ENCODE assay signal across 21 mouse cellular contexts in the genomic region with DNA sequence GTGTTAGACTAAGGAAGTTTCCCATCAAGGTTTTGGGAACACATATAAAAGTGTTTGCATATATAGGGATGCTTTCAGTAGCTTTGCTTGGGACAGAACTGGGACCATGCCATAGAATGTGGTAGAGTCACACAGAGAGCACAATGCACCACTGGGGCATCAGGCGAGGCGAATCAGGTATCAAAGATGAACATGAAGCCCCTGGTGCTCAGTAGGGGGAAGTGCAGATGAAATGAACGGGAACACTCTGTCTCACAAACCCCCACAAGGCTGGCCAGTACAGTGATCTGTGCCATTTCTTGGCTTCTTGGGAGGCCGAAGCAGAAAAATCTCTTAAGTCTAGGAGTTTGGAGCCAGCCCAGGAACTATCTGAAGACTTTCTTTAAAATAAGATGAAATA. TPM values are rescaled to one million over a fixed set of nuclear protein-coding genes. Genes with fewer than 3 reads are reported as not detected.
DNase-seq lines count a peak whose midpoint lies in the region; ATAC-seq and TF ChIP-seq lines count a peak whose summit lies in the region.
"Had no signal": no experiment of that assay in that cellular context is flagged by ENCODE, and none has a peak within 500 bp of the region (broad histone marks: within the 10 kb centered on the region; RNA-seq: fewer than 3 reads in every experiment).

No protein-coding gene starts in this region.

- TF ChIP-seq CTCF in liver, embryonic 14.5 days (IDR thresholded peaks at IDR 0.05; ENCODE audit: low read depth) = peak; percentile 10; the same call in 1 of the 2 replicates

- H3K36me3 ChIP-seq in embryonic facial prominence, embryonic 11.5 days (replicated peaks; ENCODE audit: control insufficient read depth, insufficient read depth, low read depth, low read length) = no peaks in the 10 kb centered on the region
- no peaks in the 10 kb centered on the region for H3K36me3 ChIP-seq in embryonic facial prominence, embryonic 10.5 days (replicated peaks)
- no peaks in the 10 kb centered on the region for H3K36me3 ChIP-seq in liver, embryonic 14.5 days (replicated peaks; ENCODE audit: control insufficient read depth, insufficient read depth, low read depth)
- H3K36me3 ChIP-seq in liver, embryonic 12.5 days = no peaks in the 10 kb centered on the region
- H3K36me3 ChIP-seq: hindbrain, embryonic 13.5 days; limb, embryonic 12.5 days; neural tube, embryonic 15.5 days had no signal

- no peak overlapping the region for H3K4me2 ChIP-seq in embryonic facial prominence, embryonic 11.5 days (ENCODE audit: low read depth, low read length)
- no peak overlapping the region for H3K4me2 ChIP-seq in liver, embryonic 14.5 days (ENCODE audit: low read depth)
- no peak overlapping the region for H3K4me2 ChIP-seq in liver, embryonic 12.5 days
- H3K4me2 ChIP-seq: hindbrain, embryonic 13.5 days; limb, embryonic 12.5 days; neural tube, embryonic 15.5 days had no signal

- peak; percentile 9 for DNase-seq in embryonic facial prominence, embryonic 11.5 days (ENCODE audit: low spot score)
- DNase-seq in embryonic facial prominence, embryonic 10.5 days (ENCODE audit: low spot score) = no peak
- DNase-seq in liver, embryonic 14.5 days (ENCODE audit: low read depth in 3 of 3, low spot score in 3 of 3) = no peak
- peak; percentile 48 for DNase-seq in R1 (ENCODE audit: low read depth, low spot score)
- DNase-seq in mesoderm, embryonic 11.5 days (ENCODE audit: low read depth, low spot score) = peak; percentile 12
- no peak for DNase-seq in layer of hippocampus, postnatal 14 days (ENCODE audit: low spot score in 2 of 2)
- no peak for DNase-seq in heart, adult 8-10 months (ENCODE audit: low spot score)
- DNase-seq: adrenal gland, postnatal 10 days; cerebellum, adult 8-10 months; gastrocnemius, postnatal 14 days; kidney, adult 8-10 months; kidney, postnatal 4 days; lung, adult 18-20 months; thymus, postnatal 25 days had no signal

- no peaks in the 10 kb centered on the region for H3K4me1 ChIP-seq in embryonic facial prominence, embryonic 11.5 days (ENCODE audit: control insufficient read depth, insufficient read depth, low read length)
- H3K4me1 ChIP-seq in embryonic facial prominence, embryonic 10.5 days = no peaks in the 10 kb centered on the region
- H3K4me1 ChIP-seq in liver, embryonic 14.5 days (replicated peaks; ENCODE audit: control insufficient read depth in 2 of 2, insufficient read depth in 2 of 2, low read length in 1 of 2) = no peaks in the 10 kb centered on the region
- no peaks in the 10 kb centered on the region for H3K4me1 ChIP-seq in liver, embryonic 12.5 days
- H3K4me1 ChIP-seq: hindbrain, embryonic 13.5 days; limb, embryonic 12.5 days; neural tube, embryonic 15.5 days had no signal

- no peak overlapping the region for H3K9ac ChIP-seq in embryonic facial prominence, embryonic 11.5 days (replicated peaks; ENCODE audit: low read length)
- no peak overlapping the region for H3K9ac ChIP-seq in liver, embryonic 14.5 days (replicated peaks)
- H3K9ac ChIP-seq in liver, embryonic 12.5 days = no peak overlapping the region
- H3K9ac ChIP-seq: hindbrain, embryonic 13.5 days; limb, embryonic 12.5 days; neural tube, embryonic 15.5 days had no signal

- no peak overlapping the region for H3K27ac ChIP-seq in embryonic facial prominence, embryonic 11.5 days (replicated peaks; ENCODE audit: low read depth, low read length)
- no peak overlapping the region for H3K27ac ChIP-seq in embryonic facial prominence, embryonic 10.5 days (replicated peaks)
- H3K27ac ChIP-seq in liver, embryonic 14.5 days = no peak overlapping the region
- H3K27ac ChIP-seq in liver, embryonic 12.5 days = no peak overlapping the region
- H3K27ac ChIP-seq: hindbrain, embryonic 13.5 days; limb, embryonic 12.5 days; neural tube, embryonic 15.5 days had no signal

- no peaks in the 10 kb centered on the region for H3K27me3 ChIP-seq in embryonic facial prominence, embryonic 11.5 days (ENCODE audit: control insufficient read depth, insufficient read depth, low read length)
- no peaks in the 10 kb centered on the region for H3K27me3 ChIP-seq in embryonic facial prominence, embryonic 10.5 days (replicated peaks; ENCODE audit: low read depth, poor library complexity, severe bottlenecking)
- no peaks in the 10 kb centered on the region for H3K27me3 ChIP-seq in liver, embryonic 14.5 days (ENCODE audit: control insufficient read depth, insufficient read depth, low read length)
- no peaks in the 10 kb centered on the region for H3K27me3 ChIP-seq in liver, embryonic 12.5 days (replicated peaks)
- H3K27me3 ChIP-seq: neural tube, embryonic 15.5 days had no signal

- no peaks in the 10 kb centered on the region for H3K9me3 ChIP-seq in embryonic facial prominence, embryonic 11.5 days (replicated peaks; ENCODE audit: control insufficient read depth, low read length)
- no peaks in the 10 kb centered on the region for H3K9me3 ChIP-seq in embryonic facial prominence, embryonic 10.5 days
- H3K9me3 ChIP-seq in liver, embryonic 14.5 days (ENCODE audit: control insufficient read depth, low read length) = no peaks in the 10 kb centered on the region
- H3K9me3 ChIP-seq in liver, embryonic 12.5 days (replicated peaks) = no peaks in the 10 kb centered on the region
- H3K9me3 ChIP-seq: hindbrain, embryonic 13.5 days; limb, embryonic 12.5 days; neural tube, embryonic 15.5 days had no signal

- H3K4me3 ChIP-seq in embryonic facial prominence, embryonic 11.5 days (ENCODE audit: low read depth, low read length) = no peak overlapping the region
- no peak overlapping the region for H3K4me3 ChIP-seq in embryonic facial prominence, embryonic 10.5 days
- H3K4me3 ChIP-seq in liver, embryonic 14.5 days (ENCODE audit: insufficient read depth in 1 of 2, low read depth in 2 of 2, low read length in 2 of 2) = no peak overlapping the region
- no peak overlapping the region for H3K4me3 ChIP-seq in liver, embryonic 12.5 days
- H3K4me3 ChIP-seq: hindbrain, embryonic 13.5 days; limb, embryonic 12.5 days; neural tube, embryonic 15.5 days had no signal

- TF ChIP-seq EP300 in liver, embryonic 14.5 days (IDR thresholded peaks at IDR 0.05; ENCODE audit: low read depth) = no peak

- ATAC-seq in embryonic facial prominence, embryonic 11.5 days (replicated peaks; ENCODE audit: insufficient number of reproducible peaks, low FRiP score, low TSS enrichment, low read depth) = no peak
- no peak for ATAC-seq in liver, embryonic 14.5 days (ENCODE audit: insufficient read depth)
- ATAC-seq in liver, embryonic 12.5 days = no peak

- WGBS in embryonic facial prominence, embryonic 11.5 days = 55% methylated on average over 4 of the region's 4 CpGs
- 52% methylated on average over 4 of the region's 4 CpGs for WGBS in embryonic facial prominence, embryonic 10.5 days
- 40% methylated on average over 4 of the region's 4 CpGs for WGBS in liver, embryonic 14.5 days (ENCODE audit: insufficient replicate concordance)
- WGBS in liver, embryonic 12.5 days (ENCODE audit: insufficient replicate concordance) = 37% methylated on average over 4 of the region's 4 CpGs

RNA-seq across cellular contexts. Expression of a gene that starts 31.6 kb away (rescaled TPM):
- polyA plus RNA-seq in embryonic facial prominence, embryonic 11.5 days (2014; fragmentation: Nextera tagmentation; extraction: Ambion mirVana) = not detected in 2 replicates
- polyA plus RNA-seq in embryonic facial prominence, embryonic 10.5 days (2016; fragmentation: Nextera tagmentation; extraction: Ambion mirVana) = 0.05 TPM in 1 of 2 replicates, not detected in the other
- polyA plus RNA-seq in liver, embryonic 14.5 days (2012; rRNA removed) = not detected in 2 replicates
- not detected in 2 replicates for polyA plus RNA-seq in liver, embryonic 14.5 days (2014; fragmentation: Nextera tagmentation; extraction: Ambion mirVana)
- polyA plus RNA-seq in liver, embryonic 12.5 days (2016; fragmentation: Nextera tagmentation; extraction: Ambion mirVana) = 0.10 TPM in 1 of 2 replicates, not detected in the other
- under 1 TPM; 0.21 to 0.23 TPM for total RNA-seq in layer of hippocampus, postnatal 14 days (2021)
- total RNA-seq in heart, adult 8-10 months (2022) = under 1 TPM in 1 of 4 experiments, not detected in 3; 0.47 TPM
- total RNA-seq: megakaryocyte, adult 5-6 weeks had no signal
- polyA plus RNA-seq: heart, embryonic 14.5 days; spleen, adult 2 months had no signal

Comparison
In these comparisons a context has a peak if more than half of its experiments do, and no peak if none do; other contexts are left out.
1. DNase-seq: peak in embryonic facial prominence, embryonic 11.5 days (single experiment), R1 (single experiment) and mesoderm, embryonic 11.5 days (single experiment); none in embryonic facial prominence, embryonic 10.5 days (single experiment), liver, embryonic 14.5 days (0 of 3), layer of hippocampus, postnatal 14 days (0 of 2) and heart, adult 8-10 months (single experiment).